Mouse (Mus musculus): ENCODE data around the gene Schip1. TPM values are rescaled to one million over a fixed set of nuclear protein-coding genes. Genes with fewer than 3 reads are reported as not detected.

The Schip1 gene
- polyA plus RNA-seq, 1 experiment from 2014 or later: 164 TPM

- Histone ChIP-seq H3K27me3 (replicated peaks) (no peaks in the 10 kb centered on the region), H3K4me1 (no peaks in the 10 kb centered on the region), H3K4me2 (no peak overlapping the region), H3K9me3 (replicated peaks) (no peaks in the 10 kb centered on the region), H3K36me3 (no peaks in the 10 kb centered on the region), H3K4me3 (replicated peaks) (no peak overlapping the region), H3K27ac (replicated peaks) (no peak overlapping the region), H3K9ac (replicated peaks) (no peak overlapping the region)
- ATAC-seq (ENCODE audit: low FRiP score): no peak
- WGBS: 12% methylated on average over 7 of the region's 7 CpGs
These were observed 573.4 kb downstream of the Schip1 start for GRCm38 (mm10) chr3:68637960-68638359.

DNA sequence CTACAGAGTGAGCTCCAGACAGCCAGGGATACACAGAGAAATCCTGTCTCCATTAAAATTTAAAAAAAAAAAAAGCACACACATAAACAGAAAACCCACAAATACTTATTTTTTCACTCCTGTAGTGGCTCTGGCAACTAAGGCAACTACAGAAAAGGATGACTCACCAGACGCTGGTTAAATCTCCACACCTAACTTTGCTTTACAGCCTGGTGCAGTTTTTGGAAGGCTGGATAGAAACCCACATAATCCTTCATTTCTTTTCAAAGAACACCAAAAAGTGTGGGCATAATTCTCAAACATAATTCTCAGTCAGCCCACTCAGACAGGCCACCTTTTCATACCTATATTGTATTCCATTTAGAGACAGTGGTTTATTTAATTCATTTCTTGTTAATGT is 574.1 kb downstream of the Schip1 start:
- 84% methylated on average over 1 of the region's 1 CpGs for WGBS
- Histone ChIP-seq H3K27me3 (replicated peaks) (no peaks in the 10 kb centered on the region), H3K9ac (replicated peaks) (no peak overlapping the region), H3K4me2 (no peak overlapping the region), H3K4me1 (no peaks in the 10 kb centered on the region), H3K9me3 (replicated peaks) (no peaks in the 10 kb centered on the region), H3K36me3 (no peaks in the 10 kb centered on the region), H3K4me3 (replicated peaks) (no peak overlapping the region), H3K27ac (replicated peaks) (no peak overlapping the region)
- ATAC-seq (ENCODE audit: low FRiP score): no peak

DNA sequence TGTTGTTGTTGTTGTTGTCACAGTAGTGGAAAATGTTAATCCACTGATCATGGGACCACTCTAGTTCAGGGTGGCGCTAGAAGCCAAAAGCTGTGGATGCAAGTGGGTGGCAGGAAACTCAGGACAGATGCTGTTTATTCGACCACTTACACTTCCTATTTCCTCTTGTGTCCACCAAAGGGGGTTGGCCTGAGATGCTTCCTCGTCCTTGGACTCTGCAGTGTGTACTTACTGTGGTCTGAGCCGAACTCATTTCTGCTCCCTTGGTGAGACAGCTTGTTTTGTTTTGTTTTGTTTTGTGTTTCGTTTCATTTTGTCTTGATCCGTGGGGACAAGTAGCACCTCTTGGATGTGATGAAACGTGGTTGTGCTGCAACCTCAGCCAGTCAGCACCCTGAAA is 578.3 kb downstream of the Schip1 start:
- H3K27ac ChIP-seq (replicated peaks): no peak overlapping the region
- no peak for ATAC-seq (ENCODE audit: low FRiP score)
- H3K4me3 ChIP-seq (replicated peaks): no peak overlapping the region
- H3K9ac ChIP-seq (replicated peaks): no peak overlapping the region
- no peaks in the 10 kb centered on the region for H3K9me3 ChIP-seq (replicated peaks)
- no peaks in the 10 kb centered on the region for H3K4me1 ChIP-seq
- no peaks in the 10 kb centered on the region for H3K36me3 ChIP-seq
- H3K4me2 ChIP-seq: no peak overlapping the region
- 88% methylated on average over 7 of the region's 7 CpGs for WGBS
- no peaks in the 10 kb centered on the region for H3K27me3 ChIP-seq (replicated peaks)

GRCm38 (mm10) chr3:68646387-68647130 is 582.0 kb downstream of the Schip1 start:
- H3K9me3 ChIP-seq (replicated peaks): no peaks in the 10 kb centered on the region
- H3K36me3 ChIP-seq: no peaks in the 10 kb centered on the region
- H3K9ac ChIP-seq (replicated peaks): no peak overlapping the region
- no peak overlapping the region for H3K4me2 ChIP-seq
- H3K27ac ChIP-seq (replicated peaks): no peak overlapping the region
- WGBS: 87% methylated on average over 6 of the region's 6 CpGs
- no peaks in the 10 kb centered on the region for H3K4me1 ChIP-seq
- H3K4me3 ChIP-seq (replicated peaks): no peak overlapping the region
- no peak for ATAC-seq (ENCODE audit: low FRiP score)
- no peaks in the 10 kb centered on the region for H3K27me3 ChIP-seq (replicated peaks)

- no peaks in the 10 kb centered on the region for H3K36me3 ChIP-seq
- H3K9me3 ChIP-seq (replicated peaks): no peaks in the 10 kb centered on the region
- H3K27me3 ChIP-seq (replicated peaks): no peaks in the 10 kb centered on the region
- WGBS: 98% methylated on average over 3 of the region's 3 CpGs
- no peaks in the 10 kb centered on the region for H3K4me1 ChIP-seq
- H3K27ac ChIP-seq (replicated peaks): no peak overlapping the region
- ATAC-seq (ENCODE audit: low FRiP score): no peak
- no peak overlapping the region for H3K4me3 ChIP-seq (replicated peaks)
- H3K4me2 ChIP-seq: no peak overlapping the region
- no peak overlapping the region for H3K9ac ChIP-seq (replicated peaks)
These were observed 582.7 kb downstream of the Schip1 start for GRCm38 (mm10) chr3:68647282-68647681.

GRCm38 (mm10) chr3:68650251-68650650 is 585.6 kb downstream of the Schip1 start:
- H3K9me3 ChIP-seq (replicated peaks): no peaks in the 10 kb centered on the region
- no peaks in the 10 kb centered on the region for H3K4me1 ChIP-seq
- H3K9ac ChIP-seq (replicated peaks): no peak overlapping the region
- no peak overlapping the region for H3K27ac ChIP-seq (replicated peaks)
- WGBS: 97% methylated on average over 3 of the region's 3 CpGs
- ATAC-seq (ENCODE audit: low FRiP score): no peak
- H3K4me3 ChIP-seq (replicated peaks): no peak overlapping the region
- no peak overlapping the region for H3K4me2 ChIP-seq
- H3K36me3 ChIP-seq: no peaks in the 10 kb centered on the region
- no peaks in the 10 kb centered on the region for H3K27me3 ChIP-seq (replicated peaks)

DNA sequence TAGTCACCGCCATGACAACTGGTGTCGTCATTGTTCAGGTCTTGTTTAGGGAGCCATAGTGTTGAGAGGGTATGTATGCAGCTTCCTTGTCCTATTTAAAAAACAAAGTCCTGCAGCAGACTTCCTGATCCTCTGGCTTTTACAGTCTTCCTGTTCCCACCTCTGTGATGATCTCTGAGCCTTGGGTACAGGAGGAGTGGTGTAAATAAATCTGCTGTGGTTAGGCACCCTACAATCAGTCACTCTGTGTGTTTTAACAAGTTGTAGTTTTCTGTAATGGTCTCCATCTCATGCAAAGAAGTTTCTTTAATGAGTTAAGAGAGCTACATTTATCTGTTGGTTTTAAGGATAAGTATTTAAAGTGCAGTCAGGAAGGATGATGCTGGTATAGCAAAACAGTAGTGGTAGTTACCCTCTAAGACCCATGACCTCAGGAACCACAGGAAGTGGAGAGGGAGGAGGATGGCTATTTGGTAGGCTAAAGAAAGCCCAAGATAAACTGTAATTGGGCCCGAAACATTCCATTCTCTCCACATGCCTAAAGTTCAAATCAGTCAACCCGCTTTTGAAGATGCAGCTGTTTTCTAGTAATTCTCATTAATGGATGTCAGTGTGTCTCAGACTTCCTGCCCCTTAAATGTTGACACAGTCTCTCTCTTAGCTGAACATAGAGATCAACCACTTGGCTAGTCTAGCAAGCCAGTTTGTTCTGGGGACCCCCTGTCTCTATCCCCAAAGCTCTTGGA is 592.2 kb downstream of the Schip1 start:
- no peak for ATAC-seq (ENCODE audit: low FRiP score)
- Histone ChIP-seq H3K4me3 (replicated peaks) (no peak overlapping the region), H3K9ac (replicated peaks) (no peak overlapping the region), H3K36me3 (no peaks in the 10 kb centered on the region), H3K4me2 (no peak overlapping the region), H3K27ac (replicated peaks) (no peak overlapping the region), H3K4me1 (no peaks in the 10 kb centered on the region), H3K9me3 (replicated peaks) (no peaks in the 10 kb centered on the region), H3K27me3 (replicated peaks) (no peaks in the 10 kb centered on the region)
- 88% methylated on average over 4 of the region's 4 CpGs for WGBS

DNA sequence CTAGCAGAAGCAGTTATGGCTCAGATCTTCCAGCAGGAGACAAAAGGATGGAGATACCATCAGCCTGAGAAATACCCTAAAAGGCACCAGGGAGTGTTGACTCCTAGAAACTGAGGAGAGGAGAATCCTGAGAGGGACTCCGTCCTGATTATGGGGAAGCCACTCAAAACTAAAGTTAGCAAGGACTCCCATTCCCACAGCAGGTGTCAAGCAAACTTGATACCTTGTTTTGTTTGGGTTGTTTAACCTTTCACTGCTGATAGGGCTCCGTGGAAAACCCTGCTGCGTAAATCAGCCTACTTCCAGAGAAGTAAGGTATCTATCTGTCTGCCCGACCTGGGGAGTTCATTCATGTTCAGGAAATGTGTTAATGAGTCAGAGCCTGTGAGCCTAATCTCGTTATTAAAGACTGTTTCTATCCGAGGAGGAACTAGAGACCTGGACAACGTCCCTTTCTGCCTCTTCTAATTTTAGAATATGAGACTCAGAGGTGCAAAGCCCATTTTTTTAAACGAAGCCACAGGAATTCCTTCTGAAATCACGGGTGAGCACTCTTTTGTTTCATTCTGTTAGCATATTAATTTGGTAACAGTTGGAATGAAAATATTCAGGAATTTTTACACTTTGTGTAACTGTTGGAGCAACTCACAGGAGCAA is 593.1 kb downstream of the Schip1 start:
- H3K36me3 ChIP-seq: no peaks in the 10 kb centered on the region
- WGBS: 52% methylated on average over 9 of the region's 9 CpGs
- ATAC-seq (ENCODE audit: low FRiP score): no peak
- H3K4me3 ChIP-seq (replicated peaks): no peak overlapping the region
- H3K4me1 ChIP-seq: no peaks in the 10 kb centered on the region
- H3K27me3 ChIP-seq (replicated peaks): no peaks in the 10 kb centered on the region
- H3K9me3 ChIP-seq (replicated peaks): no peaks in the 10 kb centered on the region
- no peak overlapping the region for H3K4me2 ChIP-seq
- H3K27ac ChIP-seq (replicated peaks): no peak overlapping the region
- no peak overlapping the region for H3K9ac ChIP-seq (replicated peaks)

- Histone ChIP-seq H3K4me2 (no peak overlapping the region), H3K27me3 (replicated peaks) (no peaks in the 10 kb centered on the region), H3K9ac (replicated peaks) (no peak overlapping the region), H3K27ac (replicated peaks) (no peak overlapping the region), H3K4me3 (replicated peaks) (no peak overlapping the region), H3K4me1 (0 out of 2 replicates have a peak, but pooled peaks cover 5% of the 10 kb centered on the region), H3K36me3 (no peaks in the 10 kb centered on the region), H3K9me3 (replicated peaks) (no peaks in the 10 kb centered on the region)
- 95% methylated on average over 6 of the region's 6 CpGs for WGBS
- ATAC-seq (ENCODE audit: low FRiP score): no peak
These were observed 595.4 kb downstream of the Schip1 start for GRCm38 (mm10) chr3:68659996-68660395.

DNA sequence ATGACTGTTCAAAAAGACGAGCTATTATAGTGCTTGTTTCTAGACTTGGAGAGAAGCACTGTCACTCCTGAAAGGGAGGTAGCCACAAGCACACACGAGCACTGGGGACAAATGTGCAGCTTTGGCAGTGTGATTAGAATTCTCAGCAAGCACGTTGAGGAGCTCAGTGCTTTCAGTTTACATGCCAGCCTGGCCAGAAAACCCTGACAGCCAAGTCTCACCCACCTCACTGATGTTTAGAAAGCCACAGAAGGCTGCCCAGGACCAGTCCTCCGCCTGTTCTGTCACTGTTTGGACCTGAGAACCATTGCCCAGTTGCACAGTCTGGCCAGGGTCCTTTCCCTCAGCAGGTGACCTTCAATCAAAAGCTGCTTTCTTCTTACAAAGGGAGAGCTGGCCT is 595.9 kb downstream of the Schip1 start:
- Histone ChIP-seq H3K4me3 (replicated peaks) (no peak overlapping the region), H3K27ac (replicated peaks) (no peak overlapping the region), H3K9ac (replicated peaks) (no peak overlapping the region), H3K36me3 (no peaks in the 10 kb centered on the region), H3K4me2 (no peak overlapping the region), H3K4me1 (0 out of 2 replicates have a peak, but pooled peaks cover 5% of the 10 kb centered on the region), H3K27me3 (replicated peaks) (no peaks in the 10 kb centered on the region), H3K9me3 (replicated peaks) (no peaks in the 10 kb centered on the region)
- WGBS: 75% methylated on average over 4 of the region's 4 CpGs
- ATAC-seq (ENCODE audit: low FRiP score): no peak

- no peak for ATAC-seq (ENCODE audit: low FRiP score)
- no peaks in the 10 kb centered on the region for H3K36me3 ChIP-seq
- no peak overlapping the region for H3K27ac ChIP-seq (replicated peaks)
- WGBS: 82% methylated on average over 5 of the region's 5 CpGs
- H3K9ac ChIP-seq (replicated peaks): no peak overlapping the region
- H3K9me3 ChIP-seq (replicated peaks): no peaks in the 10 kb centered on the region
- H3K4me3 ChIP-seq (replicated peaks): no peak overlapping the region
- H3K27me3 ChIP-seq (replicated peaks): no peaks in the 10 kb centered on the region
- H3K4me1 ChIP-seq: 0 out of 2 replicates have a peak, but pooled peaks cover 5% of the 10 kb centered on the region
- H3K4me2 ChIP-seq: no peak overlapping the region
These were observed 597.8 kb downstream of the Schip1 start for GRCm38 (mm10) chr3:68662386-68662785.

- Histone ChIP-seq H3K36me3 (no peaks in the 10 kb centered on the region), H3K4me2 (no peak overlapping the region), H3K4me1 (0 out of 2 replicates have a peak, but pooled peaks cover 5% of the 10 kb centered on the region), H3K9me3 (replicated peaks) (no peaks in the 10 kb centered on the region), H3K4me3 (replicated peaks) (no peak overlapping the region), H3K9ac (replicated peaks) (no peak overlapping the region), H3K27ac (replicated peaks) (no peak overlapping the region), H3K27me3 (replicated peaks) (no peaks in the 10 kb centered on the region)
- no peak for ATAC-seq (ENCODE audit: low FRiP score)
- WGBS: 37% methylated on average over 6 of the region's 6 CpGs
These were observed 599.7 kb downstream of the Schip1 start for GRCm38 (mm10) chr3:68664337-68664736.

Measured in neural tube, embryonic 15.5 days (tissue).